Mouse (Mus musculus) ES-E14 (cell line): ENCODE measurements around the gene B430306N03Rik. TPM values are rescaled to one million over a fixed set of nuclear protein-coding genes. Genes with fewer than 3 reads are reported as not detected.

Experiments used
- DNase-seq: peaks from one replicate; pipeline ENCODE4 v3.0.0-alpha.2; 2013; ENCODE audit warnings: low read depth, low spot score
- H3K27ac ChIP-seq: 2 replicates; pipeline ENCODE4 v1.5.1; 2012; ENCODE audit warnings: low read depth, mild to moderate bottlenecking, low read length, moderate library complexity, mixed read lengths; ENCODE audit not compliant: poor library complexity, insufficient read depth, severe bottlenecking
- H3K36me3 ChIP-seq: 2 replicates; pipeline ENCODE4 v1.6.1; 2012; ENCODE audit warnings: mild to moderate bottlenecking, low read length, moderate library complexity, mixed read lengths; ENCODE audit not compliant: control insufficient read depth, poor library complexity, insufficient read depth, severe bottlenecking
- H3K4me1 ChIP-seq, 2 experiments: fragments of 150-350 bp in 1 of 2; sonication (generic) in 1 of 2; 2 replicates each; pipeline ENCODE4 v1.6.1; 2012; ENCODE audit warnings: low read length in 2 of 2, mild to moderate bottlenecking in 1 of 2, mixed read lengths in 1 of 2; ENCODE audit not compliant: control insufficient read depth in 2 of 2, insufficient read depth in 2 of 2, poor library complexity in 1 of 2
- H3K4me3 ChIP-seq, 2 experiments: fragments of 150-350 bp in 1 of 2; sonication (generic) in 1 of 2; 2 replicates each; pipeline ENCODE4 v1.5.1; 2012; ENCODE audit warnings: low read length in 2 of 2, low read depth in 1 of 2, mild to moderate bottlenecking in 1 of 2, mixed read lengths in 1 of 2; ENCODE audit not compliant: insufficient read depth in 1 of 2, poor library complexity in 1 of 2, severe bottlenecking in 1 of 2
- H3K9ac ChIP-seq: 2 replicates; pipeline ENCODE4 v1.6.1; 2012; ENCODE audit warnings: low read depth, mild to moderate bottlenecking, low read length, mixed read lengths; ENCODE audit not compliant: poor library complexity, insufficient read depth, severe bottlenecking
- H3K9me3 ChIP-seq: fragments of 150-350 bp; sonication (generic); 2 replicates; pipeline ENCODE4 v1.6.1; 2012; ENCODE audit warnings: low read depth, mild to moderate bottlenecking, low read length; ENCODE audit not compliant: control insufficient read depth, insufficient read depth
- CHD2 ChIP-seq: IDR thresholded peaks from 2 replicates; pipeline ENCODE4 v1.6.1; 2014; ENCODE audit warnings: mild to moderate bottlenecking, low read depth, low read length, inconsistent platforms
- HCFC1 ChIP-seq: IDR thresholded peaks from 2 replicates; pipeline ENCODE4 v1.6.1; 2012; ENCODE audit warnings: low read length, inconsistent platforms, borderline replicate concordance; ENCODE audit not compliant: insufficient read depth
- MAFK ChIP-seq: IDR thresholded peaks from 2 replicates; pipeline ENCODE4 v1.6.1; 2014; ENCODE audit warnings: mild to moderate bottlenecking, low read depth, low read length, inconsistent platforms; ENCODE audit not compliant: insufficient read depth
- ZC3H11A ChIP-seq: IDR thresholded peaks from 2 replicates; pipeline ENCODE4 v1.6.1; 2012; ENCODE audit warnings: low read depth, mild to moderate bottlenecking, inconsistent platforms, low read length, borderline replicate concordance
- ZNF384 ChIP-seq: IDR thresholded peaks from 2 replicates; pipeline ENCODE4 v1.6.1; 2012; ENCODE audit warnings: low read depth, low read length, inconsistent platforms
- in situ Hi-C, 2 experiments: fragments of 600-800 bp; cut with MboI; formaldehyde crosslinking; loops; one replicate each; pipeline ENCODE4 v1.15.1; 2025; ENCODE audit warnings: low sequenced_read_pairs in 2 of 2, inconsistent platforms in 1 of 2; ENCODE audit not compliant: unreplicated experiment in 2 of 2
- total RNA-seq: library from RNA; depleted of rRNA; stranded (reverse); fragments of 300-350 nt; gene quantifications from 2 replicates; pipeline ENCODE4 v1.2.3, GENCODE M21; 2012

B430306N03Rik gene
- total RNA-seq, 1 experiment, result 0.13 TPM

DNA sequence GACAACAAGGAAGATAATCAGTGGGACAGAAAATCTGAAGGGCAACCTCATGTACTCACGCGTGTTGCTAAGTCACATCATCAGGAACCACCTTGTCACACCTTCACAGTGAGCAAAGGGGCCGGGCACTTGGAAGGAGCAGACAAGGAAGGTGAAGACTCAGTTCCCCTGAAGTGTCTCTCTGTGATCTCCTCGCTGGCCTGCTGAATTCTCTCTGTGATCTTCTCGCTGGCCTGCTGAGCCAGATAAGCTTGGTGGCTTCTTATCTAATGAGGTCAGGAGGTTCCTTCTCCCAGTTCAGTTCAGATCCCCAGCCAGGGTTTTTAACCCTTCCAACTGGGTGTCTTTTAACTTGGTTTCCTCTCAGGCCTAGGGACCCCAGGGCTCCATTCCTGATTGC lies 43.8 kb upstream of the B430306N03Rik start:
- no peaks in the 10 kb centered on the region for H3K36me3 ChIP-seq
- no peak overlapping the region for H3K9ac ChIP-seq
- peaks cover 0 to 2% of the 10 kb centered on the region in 2 experiments; a peak in 1 of 4 replicates for H3K4me1 ChIP-seq
- no peak for DNase-seq
- in situ Hi-C loops, result no loop called here
- H3K27ac ChIP-seq, result no peak overlapping the region
- TF ChIP-seq ZC3H11A (no peak), ZNF384 (no peak), HCFC1 (no peak), CHD2 (no peak), MAFK (no peak)
- H3K9me3 ChIP-seq, result no peaks in the 10 kb centered on the region
- H3K4me3 ChIP-seq, result no peak overlapping the region

GRCm38 (mm10) chr17:48272598-48272997 lies 43.3 kb upstream of the B430306N03Rik start:
- Histone ChIP-seq H3K4me3 (no peak overlapping the region), H3K9me3 (no peaks in the 10 kb centered on the region), H3K4me1 (peaks cover 0 to 2% of the 10 kb centered on the region in 2 experiments; a peak in 1 of 4 replicates), H3K27ac (no peak overlapping the region), H3K9ac (no peak overlapping the region), H3K36me3 (no peaks in the 10 kb centered on the region)
- in situ Hi-C loops, result no loop called here
- TF ChIP-seq ZC3H11A (no peak), MAFK (no peak), HCFC1 (no peak), ZNF384 (no peak), CHD2 (no peak)
- DNase-seq, result no peak

DNA sequence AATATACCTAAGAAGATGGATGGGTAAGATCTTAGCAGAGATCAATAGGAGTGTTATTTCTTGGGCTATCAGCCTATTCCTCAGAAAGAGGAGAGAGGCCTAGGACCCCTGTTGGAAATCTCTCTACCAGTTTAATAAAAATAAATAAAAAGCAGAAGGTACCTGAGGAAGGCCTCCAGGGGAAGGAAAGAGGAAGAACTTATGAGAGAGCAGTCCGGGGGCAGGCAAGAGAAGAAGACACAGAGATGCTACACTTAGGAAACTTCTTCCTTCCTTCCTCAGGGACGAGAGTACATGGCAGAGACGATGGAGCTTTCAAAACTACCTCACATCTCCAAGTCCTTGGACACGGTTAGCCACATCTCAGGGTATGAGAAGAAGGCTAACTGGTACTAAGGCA lies 41.8 kb upstream of the B430306N03Rik start:
- Histone ChIP-seq H3K27ac (no peak overlapping the region), H3K4me1 (peaks cover 0 to 2% of the 10 kb centered on the region in 2 experiments; a peak in 1 of 4 replicates), H3K9ac (no peak overlapping the region), H3K9me3 (no peaks in the 10 kb centered on the region), H3K36me3 (no peaks in the 10 kb centered on the region), H3K4me3 (no peak overlapping the region)
- TF ChIP-seq ZC3H11A (no peak), ZNF384 (no peak), CHD2 (no peak), MAFK (no peak), HCFC1 (no peak)
- in situ Hi-C loops, result no loop called here
- DNase-seq, result no peak

DNA sequence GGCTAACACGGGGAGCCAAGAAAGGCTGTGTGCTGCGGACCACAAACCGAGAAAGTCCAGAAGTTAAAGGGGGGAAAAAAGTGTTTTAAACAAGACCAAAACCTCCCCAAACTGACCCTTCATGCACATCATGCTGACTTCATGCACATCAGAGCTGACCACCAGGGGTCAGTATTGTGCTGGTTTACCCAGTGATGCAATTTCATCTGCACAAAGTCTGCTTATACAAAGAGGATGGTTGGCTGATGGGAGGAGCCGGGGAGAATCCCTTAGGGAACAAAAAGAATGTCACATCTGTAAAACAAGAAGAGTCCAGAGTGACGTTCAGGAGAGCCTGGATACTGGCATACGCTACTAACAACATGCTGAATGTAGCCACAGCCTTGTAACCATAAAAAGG lies 41.1 kb upstream of the B430306N03Rik start:
- no peak for TF ChIP-seq CHD2
- TF ChIP-seq HCFC1, result no peak
- no peak for TF ChIP-seq ZNF384
- TF ChIP-seq MAFK, result peak; percentile 26; the same call in 1 of the 2 replicates
- peak; percentile 94 for TF ChIP-seq ZC3H11A
- H3K27ac ChIP-seq, result no peak overlapping the region
- no peak overlapping the region for H3K4me3 ChIP-seq
- H3K36me3 ChIP-seq, result no peaks in the 10 kb centered on the region
- H3K9ac ChIP-seq, result no peak overlapping the region
- no peaks in the 10 kb centered on the region for H3K9me3 ChIP-seq
- H3K4me1 ChIP-seq, result peaks cover 0 to 2% of the 10 kb centered on the region in 2 experiments; a peak in 1 of 4 replicates
- DNase-seq, result peak; percentile 75
- in situ Hi-C loops, result loop anchor here in 1 of 2 experiments (5.0 kb wide), 1 partner anchor 62 kb away; no protein-coding TSS in a partner anchor

- Histone ChIP-seq H3K36me3 (no peaks in the 10 kb centered on the region), H3K4me1 (peaks cover 0 to 3% of the 10 kb centered on the region in 2 experiments; a peak in 1 of 4 replicates), H3K9ac (no peak overlapping the region), H3K4me3 (no peak overlapping the region), H3K27ac (no peak overlapping the region), H3K9me3 (no peaks in the 10 kb centered on the region)
- DNase-seq, result no peak
- TF ChIP-seq MAFK (0 out of 2 replicates have a peak, but pooled peaks have one; percentile 27), HCFC1 (no peak), ZC3H11A (no peak)
- in situ Hi-C loops, result loop anchor here in 1 of 2 experiments (5.0 kb wide), 1 partner anchor 62 kb away; no protein-coding TSS in a partner anchor
These were observed 40.2 kb upstream of the B430306N03Rik start for GRCm38 (mm10) chr17:48275736-48276135.
